Mouse (Mus musculus) forelimb bud, embryonic 11.5 days (tissue): Measurements from ENCODE around the gene Vmn2r91.
"Not testable (repeated sequence)": the region's sequence is repeated elsewhere in the genome, so short reads cannot be mapped to it uniquely, and the experiment has no call there.

ENCODE experiments used
- DNase-seq: peaks from one replicate; pipeline ENCODE4 v3.0.0-alpha.2; 2012; ENCODE audit warnings: low read depth, low spot score

Vmn2r91 gene

GRCm38 (mm10) chr17:18084716-18085115 is at the start of gene Vmn2r91:
TSS of gene Vmn2r91 (plus strand) at chr17:18085016.
- DNase-seq = not testable (repeated sequence)

GRCm38 (mm10) chr17:18049124-18049523 is 35.7 kb upstream of the Vmn2r91 start, which contains the start of gene Vmn2r124:
TSS of gene Vmn2r124 (plus strand) at chr17:18049424.
- no peak for DNase-seq

- not testable (repeated sequence) for DNase-seq
Measured at GRCm38 (mm10) chr17:18095626-18096025, 10.8 kb downstream of the Vmn2r91 start.

GRCm38 (mm10) chr17:18102265-18102664 is 17.4 kb downstream of the Vmn2r91 start:
- not testable (repeated sequence) for DNase-seq

GRCm38 (mm10) chr17:18151587-18151986 is 66.8 kb downstream of the Vmn2r91 start, which contains the start of gene Vmn2r92:
TSS of gene Vmn2r92 (plus strand) at chr17:18151887.
- not testable (repeated sequence) for DNase-seq

GRCm38 (mm10) chr17:18161194-18161593 is 76.4 kb downstream of the Vmn2r91 start:
- not testable (repeated sequence) for DNase-seq
